Mouse (Mus musculus) hindbrain, embryonic 16.5 days (tissue): ENCODE measurements around the gene Olfr1375. TPM values are rescaled to one million over a fixed set of nuclear protein-coding genes. Genes with fewer than 3 reads are reported as not detected.

ENCODE experiments used
- ATAC-seq: fragments of 200-750 bp; cut with Nextera tagmentation; 2 replicates; pipeline ENCODE4 v1.8.0; 2017; ENCODE audit warnings: moderate TSS enrichment, moderate library complexity
- H3K27ac ChIP-seq: fragments of 300-500 bp; sonication (generic); 2 replicates; pipeline ENCODE4 v1.5.1; 2014; ENCODE audit warnings: low read depth, mild to moderate bottlenecking, control low read depth, low read length, moderate library complexity
- H3K27me3 ChIP-seq: fragments of 300-500 bp; sonication (generic); replicated peaks from 2 replicates; pipeline ENCODE4 v1.6.1; 2014; ENCODE audit warnings: low read length; ENCODE audit not compliant: control insufficient read depth, insufficient read depth
- H3K36me3 ChIP-seq: fragments of 300-500 bp; sonication (generic); 2 replicates; pipeline ENCODE4 v1.6.1; 2014; ENCODE audit warnings: mild to moderate bottlenecking, low read length, moderate library complexity, mixed read lengths; ENCODE audit not compliant: control insufficient read depth, insufficient read depth
- H3K4me1 ChIP-seq: fragments of 300-500 bp; sonication (generic); 2 replicates; pipeline ENCODE4 v1.6.1; 2014; ENCODE audit warnings: low read depth, low read length; ENCODE audit not compliant: control insufficient read depth, insufficient read depth
- H3K4me2 ChIP-seq: fragments of 300-500 bp; sonication (generic); 2 replicates; pipeline ENCODE4 v1.6.1; 2014; ENCODE audit warnings: mild to moderate bottlenecking, low read length, control low read depth, moderate library complexity
- H3K4me3 ChIP-seq: fragments of 300-500 bp; sonication (generic); 2 replicates; pipeline ENCODE4 v1.5.1; 2014; ENCODE audit warnings: mild to moderate bottlenecking, low read length, control low read depth, moderate library complexity
- H3K9ac ChIP-seq: fragments of 300-500 bp; sonication (generic); 2 replicates; pipeline ENCODE4 v1.6.1; 2014; ENCODE audit warnings: low read depth, mild to moderate bottlenecking, control low read depth, low read length, moderate library complexity
- H3K9me3 ChIP-seq: fragments of 300-500 bp; sonication (generic); 2 replicates; pipeline ENCODE4 v1.6.1; 2014; ENCODE audit warnings: mild to moderate bottlenecking, low read length, moderate library complexity; ENCODE audit not compliant: control insufficient read depth
- WGBS: fragments of 180-500 bp; shearing (Covaris S2); extraction: QIAGEN DNeasy Blood & Tissue Kit; methylation state at CpG from one replicate; pipeline ENCODE4 v1.1.7; 2014; 5-methylcytosine and 5-hydroxymethylcytosine counted together
- polyA plus RNA-seq: library from polyadenylated mRNA; unstranded; fragments of >200 nt; fragmentation: Nextera tagmentation; extraction: Ambion mirVana; gene quantifications from 2 replicates; pipeline ENCODE4 v1.2.1, GENCODE M21; 2015

Olfr1375 gene
- polyA plus RNA-seq, 1 experiment from 2014 or later: not detected

DNA sequence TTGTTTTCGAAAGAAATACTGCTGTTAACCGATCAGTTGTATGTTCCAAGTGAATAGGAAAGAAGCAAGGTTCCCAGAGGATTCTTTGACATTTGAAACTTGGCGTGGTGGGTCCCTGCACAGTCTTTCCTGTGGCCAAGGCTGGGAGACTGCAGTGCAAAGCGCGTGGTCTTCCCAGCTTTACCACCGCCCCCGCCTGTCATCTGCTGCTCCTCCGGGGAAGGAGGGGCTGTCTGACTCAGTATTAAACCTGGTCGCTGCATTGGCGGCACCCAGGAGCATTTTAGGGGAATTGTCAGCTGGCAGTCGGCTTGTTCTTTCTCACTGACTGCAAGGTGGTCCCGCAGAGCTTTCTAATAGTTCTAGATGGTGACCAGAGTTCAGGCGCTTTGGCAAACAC, 37.4 kb downstream of the Olfr1375 start:
- no peak for ATAC-seq
- no peaks in the 10 kb centered on the region for H3K9me3 ChIP-seq
- no peak overlapping the region for H3K4me3 ChIP-seq
- H3K27me3 ChIP-seq: no peaks in the 10 kb centered on the region
- H3K36me3 ChIP-seq: no peaks in the 10 kb centered on the region
- no peak overlapping the region for H3K9ac ChIP-seq
- no peak overlapping the region for H3K27ac ChIP-seq
- H3K4me1 ChIP-seq: no peaks in the 10 kb centered on the region
- WGBS: 67% methylated on average over 13 of the region's 13 CpGs
- H3K4me2 ChIP-seq: no peak overlapping the region

Other genes with a start within 250 kb of the Olfr1375 start
- gene Zfp354c, start 220.4 kb upstream of the Olfr1375 start, polyA plus RNA-seq: 45.5 and 55.0 TPM in 2 replicates
- gene Zfp879, start 206.6 kb upstream of the Olfr1375 start, polyA plus RNA-seq: 1.6 and 2.1 TPM in 2 replicates
- gene Grm6, start 197.4 kb upstream of the Olfr1375 start, polyA plus RNA-seq: 0.04 TPM in 1 of 2 replicates, not detected in the other
- 10.8 and 11.1 TPM in 2 replicates for gene Zfp454, start 160.5 kb upstream of the Olfr1375 start, polyA plus RNA-seq
- 41.3 and 42.6 TPM in 2 replicates for gene Zfp2, start 131.9 kb upstream of the Olfr1375 start, polyA plus RNA-seq
- gene Zfp354b, start 116.5 kb upstream of the Olfr1375 start, polyA plus RNA-seq: 4.7 and 4.9 TPM in 2 replicates
- not detected in 2 replicates for gene 4933414I15Rik, start 104.3 kb upstream of the Olfr1375 start, polyA plus RNA-seq
- not detected in 2 replicates for gene Prop1, start 94.3 kb upstream of the Olfr1375 start, polyA plus RNA-seq
- gene Olfr1378, start 81.6 kb upstream of the Olfr1375 start, polyA plus RNA-seq: not detected in 2 replicates
- gene Olfr1377, start 66.1 kb upstream of the Olfr1375 start, polyA plus RNA-seq: not detected in 2 replicates
- not detected in 2 replicates for gene Olfr51, start 44.5 kb upstream of the Olfr1375 start, polyA plus RNA-seq
- not detected in 2 replicates for gene Olfr54, start 33.9 kb upstream of the Olfr1375 start, polyA plus RNA-seq
- 13.2 TPM in 2 replicates for gene Zfp354a, start 11.1 kb downstream of the Olfr1375 start, polyA plus RNA-seq
- not detected in 2 replicates for gene Gm12569, start 172.4 kb downstream of the Olfr1375 start, polyA plus RNA-seq
- gene Clk4, start 213.6 kb downstream of the Olfr1375 start, polyA plus RNA-seq: 113 and 121 TPM in 2 replicates
- 0.24 and 0.30 TPM in 2 replicates for gene BC049762, start 214.9 kb downstream of the Olfr1375 start, polyA plus RNA-seq
- 4.4 and 6.1 TPM in 2 replicates for gene Col23a1, start 241.8 kb downstream of the Olfr1375 start, polyA plus RNA-seq